Mouse (Mus musculus) c-Kit-positive CD71-positive TER-119-positive erythroid progenitor cells, embryonic 14.5 days (primary cell): ENCODE measurements around the gene Gm10058.
"Not testable (repeated sequence)": the region's sequence is repeated elsewhere in the genome, so short reads cannot be mapped to it uniquely, and the experiment has no call there.

Source experiments
- DNase-seq: peaks from one replicate; pipeline ENCODE4 v3.0.0-alpha.2; 2013; ENCODE audit warnings: low spot score

Gene Gm10058

GRCm38 (mm10) chrX:27946785-27947184 is at the start of gene Gm10058:
Gm10058 (minus strand) TSS chrX:27946885.
- not testable (repeated sequence) for DNase-seq
